Mouse (Mus musculus) heart, embryonic 13.5 days (tissue): Measurements from ENCODE around the gene Tekt1. TPM values are rescaled to one million over a fixed set of nuclear protein-coding genes. Genes with fewer than 3 reads are reported as not detected.

Experiments used
- ATAC-seq: fragments of 200-750 bp; cut with Nextera tagmentation; 2 replicates; pipeline ENCODE4 v1.8.0; 2017; ENCODE audit warnings: moderate TSS enrichment; ENCODE audit not compliant: insufficient number of reproducible peaks, low FRiP score, low TSS enrichment; ENCODE audit errors: extremely low read depth
- H3K27ac ChIP-seq: fragments of 300-500 bp; sonication (generic); replicated peaks from 2 replicates; pipeline ENCODE4 v1.5.1; 2015; ENCODE audit warnings: moderate library complexity, mild to moderate bottlenecking, inconsistent platforms
- H3K27me3 ChIP-seq: fragments of 300-500 bp; sonication (generic); replicated peaks from 2 replicates; pipeline ENCODE4 v1.6.1; 2015; ENCODE audit warnings: mild to moderate bottlenecking, inconsistent platforms
- H3K36me3 ChIP-seq: fragments of 300-500 bp; sonication (generic); 2 replicates; pipeline ENCODE4 v1.6.1; 2015; ENCODE audit warnings: mild to moderate bottlenecking, inconsistent platforms
- H3K4me1 ChIP-seq: fragments of 300-500 bp; sonication (generic); 2 replicates; pipeline ENCODE4 v1.6.1; 2015; ENCODE audit warnings: inconsistent platforms
- H3K4me2 ChIP-seq: fragments of 300-500 bp; sonication (generic); 2 replicates; pipeline ENCODE4 v1.6.1; 2015; ENCODE audit warnings: inconsistent platforms, mild to moderate bottlenecking, moderate library complexity
- H3K4me3 ChIP-seq: fragments of 300-500 bp; sonication (generic); 2 replicates; pipeline ENCODE4 v1.5.1; 2015; ENCODE audit warnings: moderate library complexity, mild to moderate bottlenecking, inconsistent platforms
- H3K9ac ChIP-seq: fragments of 300-500 bp; sonication (generic); 2 replicates; pipeline ENCODE4 v1.6.1; 2015; ENCODE audit warnings: inconsistent platforms, mild to moderate bottlenecking, moderate library complexity
- H3K9me3 ChIP-seq: fragments of 300-500 bp; sonication (generic); 2 replicates; pipeline ENCODE4 v1.6.1; 2016; ENCODE audit warnings: inconsistent platforms
- WGBS: fragments of 180-500 bp; shearing (Covaris S2); methylation state at CpG from one replicate; pipeline ENCODE4 v1.1.7; 2015; ENCODE audit warnings: mixed read lengths; 5-methylcytosine and 5-hydroxymethylcytosine counted together
- polyA plus RNA-seq: library from polyadenylated mRNA; unstranded; fragments of >200 nt; fragmentation: Nextera tagmentation; extraction: Ambion mirVana; gene quantifications from 2 replicates; pipeline ENCODE4 v1.2.1, GENCODE M21; 2015

The Tekt1 gene
- polyA plus RNA-seq, 1 experiment from 2014 or later, result 0.47 TPM

GRCm38 (mm10) chr11:72389407-72390142, 27.3 kb upstream of the Tekt1 start:
- WGBS, result 88% methylated on average over 7 of the region's 7 CpGs
- no peak for ATAC-seq
- H3K36me3 ChIP-seq, result peaks cover 80% of the 10 kb centered on the region

GRCm38 (mm10) chr11:72388113-72388529, 25.9 kb upstream of the Tekt1 start:
- ATAC-seq, result no peak
- H3K27me3 ChIP-seq, result no peaks in the 10 kb centered on the region
- no peaks in the 10 kb centered on the region for H3K9me3 ChIP-seq
- H3K9ac ChIP-seq, result no peak overlapping the region
- 91% methylated on average over 6 of the region's 6 CpGs for WGBS
- no peak overlapping the region for H3K4me3 ChIP-seq
- H3K4me1 ChIP-seq, result no peaks in the 10 kb centered on the region; the same call in 1 of the 2 replicates
- H3K27ac ChIP-seq, result no peak overlapping the region
- H3K4me2 ChIP-seq, result no peak overlapping the region
- H3K36me3 ChIP-seq, result peaks cover 65% of the 10 kb centered on the region

More at GRCm38 (mm10) chr11:72389407-72390142, 27.3 kb upstream of the Tekt1 start:
- Histone ChIP-seq H3K9me3 (no peaks in the 10 kb centered on the region), H3K4me2 (no peak overlapping the region), H3K4me1 (peaks cover 14% of the 10 kb centered on the region), H3K27me3 (no peaks in the 10 kb centered on the region), H3K27ac (peak overlapping the region; percentile 16; the same call in 1 of the 2 replicates), H3K9ac (no peak overlapping the region), H3K4me3 (no peak overlapping the region)

- H3K9me3 ChIP-seq, result no peaks in the 10 kb centered on the region
- peaks cover 11% of the 10 kb centered on the region for H3K4me1 ChIP-seq
- ATAC-seq, result no peak
- no peak overlapping the region for H3K4me2 ChIP-seq
- H3K27ac ChIP-seq, result no peak overlapping the region
- H3K9ac ChIP-seq, result no peak overlapping the region
- 0 out of 2 replicates have a peak, but pooled peaks cover under 1% of the 10 kb centered on the region for H3K36me3 ChIP-seq
- H3K27me3 ChIP-seq, result no peaks in the 10 kb centered on the region
- H3K4me3 ChIP-seq, result no peak overlapping the region
- 70% methylated on average over 4 of the region's 4 CpGs for WGBS
Observed at GRCm38 (mm10) chr11:72379351-72379750, 17.1 kb upstream of the Tekt1 start.

- Histone ChIP-seq H3K4me2 (no peak overlapping the region), H3K9ac (no peak overlapping the region), H3K27ac (no peak overlapping the region), H3K4me1 (peaks cover 11% of the 10 kb centered on the region), H3K36me3 (0 out of 2 replicates have a peak, but pooled peaks cover 2% of the 10 kb centered on the region), H3K27me3 (no peaks in the 10 kb centered on the region), H3K9me3 (no peaks in the 10 kb centered on the region), H3K4me3 (no peak overlapping the region)
- 57% methylated on average over 7 of the region's 7 CpGs for WGBS
- no peak for ATAC-seq
Observed at GRCm38 (mm10) chr11:72378222-72378621, 16.0 kb upstream of the Tekt1 start.

- Histone ChIP-seq H3K36me3 (0 out of 2 replicates have a peak, but pooled peaks cover 2% of the 10 kb centered on the region), H3K4me3 (no peak overlapping the region), H3K27me3 (no peaks in the 10 kb centered on the region), H3K27ac (0 out of 2 replicates have a peak overlapping the region, but pooled peaks have one; percentile 15), H3K4me1 (peaks cover 11% of the 10 kb centered on the region), H3K4me2 (no peak overlapping the region), H3K9me3 (no peaks in the 10 kb centered on the region), H3K9ac (no peak overlapping the region)
- WGBS, result 48% methylated on average over 2 of the region's 2 CpGs
- ATAC-seq, result no peak
Observed at GRCm38 (mm10) chr11:72376562-72376961, 14.3 kb upstream of the Tekt1 start.

- ATAC-seq, result no peak
- Histone ChIP-seq H3K4me3 (no peak overlapping the region), H3K9ac (no peak overlapping the region), H3K4me1 (peaks cover 18% of the 10 kb centered on the region), H3K4me2 (no peak overlapping the region), H3K36me3 (0 out of 2 replicates have a peak, but pooled peaks cover 2% of the 10 kb centered on the region), H3K9me3 (no peaks in the 10 kb centered on the region), H3K27ac (no peak overlapping the region), H3K27me3 (no peaks in the 10 kb centered on the region)
- 18% methylated on average over 12 of the region's 12 CpGs for WGBS
Observed at GRCm38 (mm10) chr11:72369904-72370672, 7.8 kb upstream of the Tekt1 start.

- ATAC-seq, result no peak
- 64% methylated on average over 11 of the region's 11 CpGs for WGBS
- Histone ChIP-seq H3K4me1 (peaks cover 26% of the 10 kb centered on the region), H3K36me3 (no peaks in the 10 kb centered on the region), H3K9ac (no peak overlapping the region), H3K27ac (no peak overlapping the region), H3K9me3 (no peaks in the 10 kb centered on the region), H3K4me2 (no peak overlapping the region), H3K27me3 (no peaks in the 10 kb centered on the region), H3K4me3 (no peak overlapping the region)
Observed at GRCm38 (mm10) chr11:72367934-72368674, 5.9 kb upstream of the Tekt1 start.

GRCm38 (mm10) chr11:72366126-72366525, 3.9 kb upstream of the Tekt1 start:
- H3K9me3 ChIP-seq, result no peaks in the 10 kb centered on the region
- H3K9ac ChIP-seq, result no peak overlapping the region
- no peak overlapping the region for H3K4me2 ChIP-seq
- peaks cover 37% of the 10 kb centered on the region for H3K4me1 ChIP-seq
- H3K36me3 ChIP-seq, result no peaks in the 10 kb centered on the region
- H3K4me3 ChIP-seq, result no peak overlapping the region
- no peaks in the 10 kb centered on the region for H3K27me3 ChIP-seq
- no peak overlapping the region for H3K27ac ChIP-seq
- no peak for ATAC-seq
- WGBS, result 82% methylated on average over 9 of the region's 9 CpGs

- no peak overlapping the region for H3K4me2 ChIP-seq
- ATAC-seq, result no peak
- no peaks in the 10 kb centered on the region for H3K27me3 ChIP-seq
- H3K4me3 ChIP-seq, result no peak overlapping the region
- H3K9ac ChIP-seq, result no peak overlapping the region
- H3K4me1 ChIP-seq, result peaks cover 24% of the 10 kb centered on the region
- 87% methylated on average over 5 of the region's 5 CpGs for WGBS
- no peaks in the 10 kb centered on the region for H3K36me3 ChIP-seq
- no peak overlapping the region for H3K27ac ChIP-seq
- H3K9me3 ChIP-seq, result no peaks in the 10 kb centered on the region
Observed at GRCm38 (mm10) chr11:72364526-72364925, 2.3 kb upstream of the Tekt1 start.

- Histone ChIP-seq H3K4me1 (peaks cover 20% of the 10 kb centered on the region), H3K9ac (no peak overlapping the region), H3K4me2 (no peak overlapping the region), H3K27ac (no peak overlapping the region), H3K9me3 (no peaks in the 10 kb centered on the region), H3K4me3 (no peak overlapping the region), H3K36me3 (no peaks in the 10 kb centered on the region), H3K27me3 (no peaks in the 10 kb centered on the region)
- 29% methylated on average over 8 of the region's 8 CpGs for WGBS
- no peak for ATAC-seq
Observed at GRCm38 (mm10) chr11:72363523-72364240, 1.4 kb upstream of the Tekt1 start.
